Mouse (Mus musculus) embryonic facial prominence, embryonic 11.5 days (tissue): Measurements from ENCODE around the gene Ano1. TPM values are rescaled to one million over a fixed set of nuclear protein-coding genes. Genes with fewer than 3 reads are reported as not detected.
A peak's percentile ranks its signal among the peaks of the same experiment; 100 is the strongest.

Experiments
- ATAC-seq: fragments of 200-750 bp; cut with Nextera tagmentation; replicated peaks from 2 replicates; pipeline ENCODE4 v1.8.0; 2017; ENCODE audit warnings: low read depth; ENCODE audit not compliant: insufficient number of reproducible peaks, low FRiP score, low TSS enrichment
- DNase-seq: peaks from one replicate; pipeline ENCODE4 v3.0.0-alpha.2; 2015; ENCODE audit warnings: low spot score
- H3K27ac ChIP-seq: fragments of 300-500 bp; sonication (generic); replicated peaks from 2 replicates; pipeline ENCODE4 v1.5.1; 2014; ENCODE audit warnings: mild to moderate bottlenecking, low read depth, low read length, control low read depth
- H3K27me3 ChIP-seq: fragments of 300-500 bp; sonication (generic); 2 replicates; pipeline ENCODE4 v1.6.1; 2014; ENCODE audit warnings: mild to moderate bottlenecking, low read length, moderate library complexity, mixed read lengths; ENCODE audit not compliant: control insufficient read depth, insufficient read depth
- H3K36me3 ChIP-seq: fragments of 300-500 bp; sonication (generic); replicated peaks from 2 replicates; pipeline ENCODE4 v1.6.1; 2014; ENCODE audit warnings: low read depth, mild to moderate bottlenecking, low read length, moderate library complexity, mixed read lengths; ENCODE audit not compliant: control insufficient read depth, insufficient read depth
- H3K4me1 ChIP-seq: fragments of 300-500 bp; sonication (generic); 2 replicates; pipeline ENCODE4 v1.6.1; 2014; ENCODE audit warnings: low read length, mixed read lengths; ENCODE audit not compliant: control insufficient read depth, insufficient read depth
- H3K4me2 ChIP-seq: fragments of 300-500 bp; sonication (generic); 2 replicates; pipeline ENCODE4 v1.6.1; 2014; ENCODE audit warnings: low read depth, mild to moderate bottlenecking, control low read depth, low read length, moderate library complexity
- H3K4me3 ChIP-seq: fragments of 300-500 bp; sonication (generic); 2 replicates; pipeline ENCODE4 v1.5.1; 2014; ENCODE audit warnings: low read depth, low read length, control low read depth
- H3K9ac ChIP-seq: fragments of 300-500 bp; sonication (generic); replicated peaks from 2 replicates; pipeline ENCODE4 v1.6.1; 2014; ENCODE audit warnings: mild to moderate bottlenecking, control low read depth, low read length
- H3K9me3 ChIP-seq: fragments of 300-500 bp; sonication (generic); replicated peaks from 2 replicates; pipeline ENCODE4 v1.6.1; 2016; ENCODE audit warnings: mild to moderate bottlenecking, low read length, inconsistent platforms, mixed read lengths; ENCODE audit not compliant: control insufficient read depth
- WGBS: fragments of 180-500 bp; shearing (Covaris S2); extraction: QIAGEN DNeasy Blood & Tissue Kit; methylation state at CpG from one replicate; pipeline ENCODE4 v1.1.7; 2014; 5-methylcytosine and 5-hydroxymethylcytosine counted together
- polyA plus RNA-seq: library from polyadenylated mRNA; unstranded; fragments of >200 nt; fragmentation: Nextera tagmentation; extraction: Ambion mirVana; gene quantifications from 2 replicates; pipeline ENCODE4 v1.2.1, GENCODE M21; 2014

Gene Ano1
- polyA plus RNA-seq, 1 experiment from 2014 or later, result 10.0 TPM

GRCm38 (mm10) chr7:144788631-144789030, 36.9 kb upstream of the Ano1 start:
- Histone ChIP-seq H3K9ac (no peak overlapping the region), H3K9me3 (no peaks in the 10 kb centered on the region), H3K27ac (no peak overlapping the region), H3K4me1 (no peaks in the 10 kb centered on the region), H3K36me3 (no peaks in the 10 kb centered on the region), H3K4me2 (no peak overlapping the region), H3K27me3 (peaks cover 3% of the 10 kb centered on the region; the same call in 1 of the 2 replicates), H3K4me3 (no peak overlapping the region)
- DNase-seq, result no peak
- ATAC-seq, result 0 out of 2 replicates have a peak, but pooled peaks have one; percentile 15
- 69% methylated on average over 4 of the region's 4 CpGs for WGBS

GRCm38 (mm10) chr7:144787501-144787900, 35.7 kb upstream of the Ano1 start:
- Histone ChIP-seq H3K9ac (no peak overlapping the region), H3K36me3 (no peaks in the 10 kb centered on the region), H3K4me2 (no peak overlapping the region), H3K27ac (no peak overlapping the region), H3K4me1 (no peaks in the 10 kb centered on the region), H3K27me3 (peaks cover 3% of the 10 kb centered on the region; the same call in 1 of the 2 replicates), H3K9me3 (no peaks in the 10 kb centered on the region), H3K4me3 (no peak overlapping the region)
- DNase-seq (no peak), ATAC-seq (no peak)
- 88% methylated on average over 5 of the region's 5 CpGs for WGBS

GRCm38 (mm10) chr7:144786571-144786970, 34.8 kb upstream of the Ano1 start:
- DNase-seq (no peak), ATAC-seq (peak; percentile 53; the same call in 1 of the 2 replicates)
- no peaks in the 10 kb centered on the region for H3K4me1 ChIP-seq
- H3K9me3 ChIP-seq, result no peaks in the 10 kb centered on the region
- no peak overlapping the region for H3K27ac ChIP-seq
- H3K4me2 ChIP-seq, result no peak overlapping the region
- H3K9ac ChIP-seq, result no peak overlapping the region
- no peaks in the 10 kb centered on the region for H3K36me3 ChIP-seq
- 63% methylated on average over 3 of the region's 3 CpGs for WGBS
- no peak overlapping the region for H3K4me3 ChIP-seq
- peaks cover 3% of the 10 kb centered on the region; the same call in 1 of the 2 replicates for H3K27me3 ChIP-seq

- no peaks in the 10 kb centered on the region for H3K36me3 ChIP-seq
- no peak overlapping the region for H3K27ac ChIP-seq
- no peaks in the 10 kb centered on the region for H3K4me1 ChIP-seq
- no peak overlapping the region for H3K4me2 ChIP-seq
- H3K9ac ChIP-seq, result no peak overlapping the region
- no peaks in the 10 kb centered on the region for H3K9me3 ChIP-seq
- no peak; the same call in 1 of the 2 replicates for ATAC-seq
- 81% methylated on average over 4 of the region's 4 CpGs for WGBS
- peaks cover 3% of the 10 kb centered on the region; the same call in 1 of the 2 replicates for H3K27me3 ChIP-seq
- H3K4me3 ChIP-seq, result no peak overlapping the region
- DNase-seq, result no peak
These were observed 32.4 kb upstream of the Ano1 start for GRCm38 (mm10) chr7:144784176-144784575.

GRCm38 (mm10) chr7:144782402-144782801, 30.6 kb upstream of the Ano1 start:
- H3K9me3 ChIP-seq, result no peaks in the 10 kb centered on the region
- no peak overlapping the region for H3K4me2 ChIP-seq
- no peak overlapping the region for H3K4me3 ChIP-seq
- DNase-seq (no peak), ATAC-seq (no peak)
- H3K4me1 ChIP-seq, result no peaks in the 10 kb centered on the region
- H3K9ac ChIP-seq, result no peak overlapping the region; the same call in 1 of the 2 replicates
- 86% methylated on average over 1 of the region's 1 CpGs for WGBS
- H3K36me3 ChIP-seq, result no peaks in the 10 kb centered on the region
- H3K27ac ChIP-seq, result no peak overlapping the region
- H3K27me3 ChIP-seq, result no peaks in the 10 kb centered on the region

GRCm38 (mm10) chr7:144781337-144781736, 29.6 kb upstream of the Ano1 start:
- Histone ChIP-seq H3K36me3 (no peaks in the 10 kb centered on the region), H3K27me3 (no peaks in the 10 kb centered on the region), H3K9me3 (no peaks in the 10 kb centered on the region), H3K9ac (no peak overlapping the region), H3K4me1 (no peaks in the 10 kb centered on the region), H3K4me3 (no peak overlapping the region), H3K27ac (no peak overlapping the region), H3K4me2 (no peak overlapping the region)
- 52% methylated on average over 5 of the region's 5 CpGs for WGBS
- DNase-seq (peak; percentile 49), ATAC-seq (no peak)

GRCm38 (mm10) chr7:144780190-144780589, 28.4 kb upstream of the Ano1 start:
- ATAC-seq, result no peak
- DNase-seq, result no peak
- Histone ChIP-seq H3K36me3 (no peaks in the 10 kb centered on the region), H3K9me3 (no peaks in the 10 kb centered on the region), H3K9ac (no peak overlapping the region), H3K27me3 (no peaks in the 10 kb centered on the region), H3K4me1 (no peaks in the 10 kb centered on the region), H3K4me3 (no peak overlapping the region), H3K4me2 (no peak overlapping the region), H3K27ac (no peak overlapping the region)
- 76% methylated on average over 8 of the region's 8 CpGs for WGBS

GRCm38 (mm10) chr7:144779691-144780090, 27.9 kb upstream of the Ano1 start:
- Histone ChIP-seq H3K9me3 (no peaks in the 10 kb centered on the region), H3K36me3 (no peaks in the 10 kb centered on the region), H3K4me3 (no peak overlapping the region), H3K9ac (no peak overlapping the region), H3K27ac (no peak overlapping the region), H3K4me2 (no peak overlapping the region), H3K4me1 (no peaks in the 10 kb centered on the region), H3K27me3 (no peaks in the 10 kb centered on the region)
- WGBS, result 73% methylated on average over 2 of the region's 2 CpGs
- ATAC-seq (no peak), DNase-seq (no peak)
